ENCODE assay signal across 23 mouse cellular contexts in genomic region chr12:82293545-82294247, GRCm38 (mm10).
DNase-seq lines count a peak whose midpoint lies in the region; ATAC-seq and TF ChIP-seq lines count a peak whose summit lies in the region.
"Had no signal": no experiment of that assay in that cellular context is flagged by ENCODE, and none has a peak within 500 bp of the region (broad histone marks: within the 10 kb centered on the region; RNA-seq: fewer than 3 reads in every experiment).

No protein-coding gene starts in this region.

- no peak for TF ChIP-seq EP300 in heart, postnatal 0 days (IDR thresholded peaks at IDR 0.05; ENCODE audit: low read depth)
- TF ChIP-seq EP300 in CH12.LX (IDR thresholded peaks at IDR 0.05; ENCODE audit: low read length), result peak; percentile 48; the same call in 1 of the 2 replicates

- H3K4me2 ChIP-seq in heart, postnatal 0 days (ENCODE audit: low read depth, low read length), result no peak overlapping the region
- no peak overlapping the region for H3K4me2 ChIP-seq in kidney, postnatal 0 days (ENCODE audit: low read length)
- H3K4me2 ChIP-seq in CH12.LX (ENCODE audit: insufficient read depth, low read depth, poor library complexity, severe bottlenecking), result no peak overlapping the region
- H3K4me2 ChIP-seq: embryonic facial prominence, embryonic 15.5 days; forebrain, embryonic 15.5 days; hindbrain, embryonic 15.5 days had no signal

- 80% methylated on average over 7 of the region's 7 CpGs for WGBS in heart, postnatal 0 days
- WGBS in kidney, postnatal 0 days, result 94% methylated on average over 7 of the region's 7 CpGs

- H3K4me1 ChIP-seq in heart, postnatal 0 days (ENCODE audit: control insufficient read depth, insufficient read depth), result peaks cover 4% of the 10 kb centered on the region
- 0 out of 2 replicates have a peak, but pooled peaks cover 5% of the 10 kb centered on the region for H3K4me1 ChIP-seq in kidney, postnatal 0 days (replicated peaks; ENCODE audit: insufficient read depth, low read length)
- H3K4me1 ChIP-seq in CH12.LX (ENCODE audit: control insufficient read depth in 1 of 2, insufficient read depth in 2 of 2), result peaks cover 16 to 37% of the 10 kb centered on the region in 2 experiments
- H3K4me1 ChIP-seq: embryonic facial prominence, embryonic 15.5 days; forebrain, embryonic 15.5 days; hindbrain, embryonic 15.5 days had no signal

- H3K27me3 ChIP-seq in heart, postnatal 0 days (ENCODE audit: control insufficient read depth, insufficient read depth, low read length), result no peaks in the 10 kb centered on the region
- H3K27me3 ChIP-seq in kidney, postnatal 0 days (ENCODE audit: insufficient read depth, low read length), result no peaks in the 10 kb centered on the region
- H3K27me3 ChIP-seq in CH12.LX (replicated peaks), result no peaks in the 10 kb centered on the region
- H3K27me3 ChIP-seq: embryonic facial prominence, embryonic 15.5 days; forebrain, embryonic 15.5 days; hindbrain, embryonic 15.5 days had no signal

- in situ Hi-C loops in CH12.LX (cut with MboI; ENCODE audit: low pct_ligation_motif_present, low pct_unique_long_range_greater_than_20kb, low sequenced_read_pairs), result no loop called here

- intact Hi-C loops in heart, postnatal 14 days (cut with DNase I), result no loop called here

- dilution Hi-C loops in CH12.LX (cut with MboI; ENCODE audit: extremely low pct_ligation_motif_present, extremely low pct_unique_long_range_greater_than_20kb, low sequenced_read_pairs), result no loop called here

- no peak for TF ChIP-seq POLR2A in CH12.LX (IDR thresholded peaks at IDR 0.05; ENCODE audit: low read depth, low read length)

- TF ChIP-seq CTCF in heart, postnatal 0 days (IDR thresholded peaks at IDR 0.05; ENCODE audit: low read depth), result 0 out of 2 replicates have a peak, but pooled peaks have one; percentile 7
- peak; percentile 32; the same call in 1 of the 2 replicates for TF ChIP-seq CTCF in kidney, postnatal 0 days (IDR thresholded peaks at IDR 0.05; ENCODE audit: low read depth)
- TF ChIP-seq CTCF in CH12.LX (conservative IDR thresholded peaks at IDR 0.05 in 1 of 2, IDR thresholded peaks at IDR 0.05 in 1 of 2; ENCODE audit: low read depth in 2 of 2, low read length in 2 of 2), result peak in 1 of 2 experiments; percentile 44; a peak in 2 of 4 replicates

- no peak; the same call in none of the 2 replicates for TF ChIP-seq RAD21 in CH12.LX (IDR thresholded peaks at IDR 0.05; ENCODE audit: low read depth, low read length)

- no peaks in the 10 kb centered on the region for H3K36me3 ChIP-seq in heart, postnatal 0 days (replicated peaks; ENCODE audit: control insufficient read depth, insufficient read depth, low read length)
- H3K36me3 ChIP-seq in kidney, postnatal 0 days (ENCODE audit: insufficient read depth, low read length), result no peaks in the 10 kb centered on the region
- H3K36me3 ChIP-seq in CH12.LX (replicated peaks in 1 of 2; ENCODE audit: control insufficient read depth in 1 of 2, insufficient read depth in 1 of 2, low read length in 1 of 2), result peaks cover 0 to 31% of the 10 kb centered on the region in 2 experiments
- H3K36me3 ChIP-seq: embryonic facial prominence, embryonic 15.5 days; forebrain, embryonic 15.5 days; hindbrain, embryonic 10.5 days; hindbrain, embryonic 15.5 days had no signal

- H3K9ac ChIP-seq in heart, postnatal 0 days (replicated peaks; ENCODE audit: low read depth, low read length), result no peak overlapping the region
- H3K9ac ChIP-seq in kidney, postnatal 0 days (ENCODE audit: low read depth, low read length), result no peak overlapping the region
- no peak overlapping the region for H3K9ac ChIP-seq in CH12.LX (ENCODE audit: insufficient read depth, low read depth)
- H3K9ac ChIP-seq: embryonic facial prominence, embryonic 15.5 days; forebrain, embryonic 15.5 days; hindbrain, embryonic 15.5 days had no signal

- no peak for ATAC-seq in heart, postnatal 0 days (ENCODE audit: insufficient read depth, low read depth)
- ATAC-seq in kidney, postnatal 0 days (replicated peaks; ENCODE audit: low FRiP score, low read depth), result no peak
- ATAC-seq: CD4-positive, CD25-positive, alpha-beta regulatory T cell, adult 4 months; forebrain, embryonic 15.5 days; inflammation-experienced regulatory T-cells, adult 6 months had no signal

- H3K27ac ChIP-seq in heart, postnatal 0 days (ENCODE audit: low read depth), result no peak overlapping the region
- H3K27ac ChIP-seq in kidney, postnatal 0 days, result no peak overlapping the region
- H3K27ac ChIP-seq in CH12.LX (ENCODE audit: insufficient read depth, low read depth), result no peak overlapping the region
- H3K27ac ChIP-seq: embryonic facial prominence, embryonic 15.5 days; forebrain, embryonic 10.5 days; forebrain, embryonic 15.5 days; heart, embryonic 10.5 days; hindbrain, embryonic 10.5 days; hindbrain, embryonic 15.5 days had no signal

- DNase-seq in heart, postnatal 0 days (ENCODE audit: low spot score), result no peak
- DNase-seq in heart, postnatal 14 days, result no peak
- no peak for DNase-seq in kidney, postnatal 0 days (ENCODE audit: low spot score)
- DNase-seq in kidney, adult 11 months, result no peak
- DNase-seq in A20 (ENCODE audit: low read depth, low spot score), result peak; percentile 16
- DNase-seq in CH12.LX (ENCODE audit: extremely low read depth), result no peak
- DNase-seq in cerebellum, adult 9-11 months, result no peak
- no peak for DNase-seq in lung, postnatal 36 days
- DNase-seq: adrenal gland, adult 2 months; adrenal gland, postnatal 25 days; B cell, adult 2 months; cerebellum, adult 18-20 months; cerebellum, postnatal 10 days; gastrocnemius, postnatal 10 days had no signal

- H3K79me2 ChIP-seq in CH12.LX (replicated peaks; ENCODE audit: control insufficient read depth, extremely low read depth, insufficient read depth, poor library complexity, severe bottlenecking), result no peaks in the 10 kb centered on the region

- no peaks in the 10 kb centered on the region for H3K9me3 ChIP-seq in heart, postnatal 0 days (replicated peaks; ENCODE audit: control insufficient read depth, low read length)
- no peaks in the 10 kb centered on the region for H3K9me3 ChIP-seq in kidney, postnatal 0 days (replicated peaks; ENCODE audit: low read length)
- peaks cover 4% of the 10 kb centered on the region for H3K9me3 ChIP-seq in CH12.LX (replicated peaks; ENCODE audit: low read length)
- H3K9me3 ChIP-seq: embryonic facial prominence, embryonic 15.5 days; forebrain, embryonic 10.5 days; forebrain, embryonic 15.5 days; heart, embryonic 10.5 days; hindbrain, embryonic 10.5 days; hindbrain, embryonic 15.5 days had no signal

- no peak overlapping the region for H3K4me3 ChIP-seq in heart, postnatal 0 days (ENCODE audit: low read depth, low read length)
- H3K4me3 ChIP-seq in kidney, postnatal 0 days (replicated peaks; ENCODE audit: low read depth, low read length), result no peak overlapping the region
- H3K4me3 ChIP-seq in CH12.LX (replicated peaks in 1 of 3; ENCODE audit: low read depth in 2 of 3, low read length in 2 of 3, poor library complexity in 1 of 3), result peak overlapping the region in 1 of 3 experiments; percentile 5
- H3K4me3 ChIP-seq: embryonic facial prominence, embryonic 15.5 days; erythroblast, embryonic 14.5 days; forebrain, embryonic 10.5 days; forebrain, embryonic 15.5 days; heart, embryonic 10.5 days; hindbrain, embryonic 10.5 days; hindbrain, embryonic 15.5 days had no signal

TF ChIP-seq in CH12.LX, 34 proteins besides CTCF, POLR2A, EP300 and RAD21:
- no peak for TF ChIP-seq UBTF (IDR thresholded peaks at IDR 0.05; ENCODE audit: low read depth, low read length)
- 0 out of 2 replicates have a peak, but pooled peaks have one; percentile 10 for TF ChIP-seq BHLHE40 (IDR thresholded peaks at IDR 0.05; ENCODE audit: low read depth, low read length)
- TF ChIP-seq ZC3H11A (IDR thresholded peaks at IDR 0.05; ENCODE audit: low read depth, low read length), result no peak
- peak; percentile 38; the same call in 1 of the 2 replicates for TF ChIP-seq ETS1 (conservative IDR thresholded peaks at IDR 0.05; ENCODE audit: low read depth, low read length)
- TF ChIP-seq TBP (conservative IDR thresholded peaks at IDR 0.05; ENCODE audit: low read depth, low read length), result no peak
- no peak for TF ChIP-seq ZNF384 (IDR thresholded peaks at IDR 0.05; ENCODE audit: low read depth, low read length)
- TF ChIP-seq NELFE (IDR thresholded peaks at IDR 0.05; ENCODE audit: low read depth, low read length), result no peak
- peak; percentile 51 for TF ChIP-seq MAX (IDR thresholded peaks at IDR 0.05; ENCODE audit: low read length)
- no peak for TF ChIP-seq USF1 (IDR thresholded peaks at IDR 0.05; ENCODE audit: low read depth, low read length)
- no peak for TF ChIP-seq USF2 (conservative IDR thresholded peaks at IDR 0.05; ENCODE audit: low read depth, low read length)
- no peak for TF ChIP-seq ZKSCAN1 (IDR thresholded peaks at IDR 0.05; ENCODE audit: borderline replicate concordance, low read depth, low read length)
- TF ChIP-seq GABPA (IDR thresholded peaks at IDR 0.05; ENCODE audit: insufficient replicate concordance, low read depth, low read length), result no peak
- no peak; the same call in 1 of the 2 replicates for TF ChIP-seq SIN3A (IDR thresholded peaks at IDR 0.05; ENCODE audit: low read length)
- TF ChIP-seq MEF2A (IDR thresholded peaks at IDR 0.05; ENCODE audit: borderline replicate concordance, low read depth, low read length), result peak; percentile 86
- TF ChIP-seq MYC (IDR thresholded peaks at IDR 0.05; ENCODE audit: low read depth, low read length), result peak; percentile 62; the same call in 1 of the 2 replicates
- TF ChIP-seq TCF12 (IDR thresholded peaks at IDR 0.05; ENCODE audit: low read depth, low read length), result peak; percentile 70; the same call in 1 of the 2 replicates
- no peak for TF ChIP-seq CHD2 (IDR thresholded peaks at IDR 0.05; ENCODE audit: low read length)
